21 mouse cellular contexts compared by ENCODE assay signal in the genomic region with DNA sequence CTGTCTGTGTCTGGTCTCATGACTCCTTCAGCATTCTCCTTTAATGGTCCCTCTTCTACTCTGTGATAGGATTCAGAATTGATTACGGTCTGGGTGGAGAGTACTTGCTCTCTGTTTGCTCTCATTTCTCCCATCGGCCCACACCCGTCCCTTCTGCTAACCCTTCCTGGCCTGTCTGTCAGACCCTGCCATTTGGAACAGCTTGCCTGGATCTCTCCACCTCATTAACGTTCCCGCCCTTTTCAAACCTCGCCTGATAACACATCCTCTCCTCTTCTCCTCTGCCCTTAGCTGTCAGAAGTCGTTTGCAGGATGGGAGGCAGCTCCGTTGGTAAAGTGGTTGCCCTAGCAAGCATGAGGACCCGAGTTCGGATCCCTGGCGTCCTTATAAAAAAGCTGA.
DNase-seq lines count a peak whose midpoint lies in the region; ATAC-seq lines count a peak whose summit lies in the region.
"Had no signal": no experiment of that assay in that cellular context is flagged by ENCODE, and none has a peak within 500 bp of the region (broad histone marks: within the 10 kb centered on the region; RNA-seq: fewer than 3 reads in every experiment).

No protein-coding gene starts in this region.

- H3K4me3 ChIP-seq in kidney, embryonic 16.5 days (ENCODE audit: low read length), result no peak overlapping the region
- H3K4me3 ChIP-seq in midbrain, embryonic 13.5 days (replicated peaks), result no peak overlapping the region
- no peak overlapping the region for H3K4me3 ChIP-seq in midbrain, embryonic 16.5 days (ENCODE audit: low read depth, low read length)
- H3K4me3 ChIP-seq in neural tube, embryonic 15.5 days (replicated peaks), result no peak overlapping the region
- H3K4me3 ChIP-seq: embryonic facial prominence, embryonic 10.5 days; gastrocnemius, adult 2 months; heart, embryonic 10.5 days; intestine, embryonic 15.5 days; layer of hippocampus, adult 2 months; myocyte had no signal

- peak; percentile 46; the same call in 1 of the 2 replicates for ATAC-seq in kidney, embryonic 16.5 days (ENCODE audit: low FRiP score, low TSS enrichment)
- peak; percentile 49; the same call in 1 of the 2 replicates for ATAC-seq in midbrain, embryonic 13.5 days
- no peak for ATAC-seq in midbrain, embryonic 16.5 days
- ATAC-seq in neural tube, embryonic 15.5 days (ENCODE audit: low FRiP score), result no peak
- ATAC-seq: activated CD4-positive, CD25-positive, alpha-beta regulatory T cell, adult 4 months; intestine, embryonic 15.5 days had no signal

- 34% methylated on average over 11 of the region's 11 CpGs for WGBS in kidney, embryonic 16.5 days
- 67% methylated on average over 11 of the region's 11 CpGs for WGBS in midbrain, embryonic 13.5 days
- 64% methylated on average over 11 of the region's 11 CpGs for WGBS in midbrain, embryonic 16.5 days
- 63% methylated on average over 11 of the region's 11 CpGs for WGBS in neural tube, embryonic 15.5 days

- no peak overlapping the region for H3K4me2 ChIP-seq in kidney, embryonic 16.5 days (replicated peaks; ENCODE audit: low read depth, low read length)
- no peak overlapping the region for H3K4me2 ChIP-seq in midbrain, embryonic 13.5 days (replicated peaks)
- no peak overlapping the region for H3K4me2 ChIP-seq in midbrain, embryonic 16.5 days (ENCODE audit: low read length)
- H3K4me2 ChIP-seq in neural tube, embryonic 15.5 days, result no peak overlapping the region
- H3K4me2 ChIP-seq: intestine, embryonic 15.5 days had no signal

- H3K27me3 ChIP-seq in kidney, embryonic 16.5 days (ENCODE audit: insufficient read depth, low read length), result no peaks in the 10 kb centered on the region
- no peaks in the 10 kb centered on the region for H3K27me3 ChIP-seq in midbrain, embryonic 13.5 days
- H3K27me3 ChIP-seq in midbrain, embryonic 16.5 days (ENCODE audit: control insufficient read depth, insufficient read depth, low read depth, low read length), result no peaks in the 10 kb centered on the region
- H3K27me3 ChIP-seq in neural tube, embryonic 15.5 days (replicated peaks), result no peaks in the 10 kb centered on the region
- H3K27me3 ChIP-seq: intestine, embryonic 15.5 days had no signal

- H3K9ac ChIP-seq in kidney, embryonic 16.5 days (replicated peaks; ENCODE audit: low read length), result no peak overlapping the region
- no peak overlapping the region for H3K9ac ChIP-seq in midbrain, embryonic 13.5 days (replicated peaks)
- no peak overlapping the region for H3K9ac ChIP-seq in midbrain, embryonic 16.5 days (ENCODE audit: low read depth, low read length)
- no peak overlapping the region for H3K9ac ChIP-seq in neural tube, embryonic 15.5 days (replicated peaks)
- H3K9ac ChIP-seq: intestine, embryonic 15.5 days had no signal

- peak; percentile 39 for DNase-seq in embryo, embryonic 10 days (ENCODE audit: low spot score)
- DNase-seq in embryo, embryonic 11 days, result no peak
- no peak for DNase-seq in kidney, adult 8-10 months
- DNase-seq in spleen, postnatal 36 days (ENCODE audit: low spot score in 2 of 2), result no peak
- DNase-seq: adrenal gland, adult 8-10 months; cerebellum, adult 2 months; cerebellum, postnatal 25 days; gastrocnemius, adult 2 months; kidney, adult 9 months; kidney, postnatal 25 days; thymus, postnatal 36 days had no signal

- H3K4me1 ChIP-seq in kidney, embryonic 16.5 days (ENCODE audit: insufficient read depth, low read length), result peaks cover 4% of the 10 kb centered on the region; the same call in 1 of the 2 replicates
- peaks cover 51% of the 10 kb centered on the region for H3K4me1 ChIP-seq in midbrain, embryonic 13.5 days (replicated peaks)
- H3K4me1 ChIP-seq in midbrain, embryonic 16.5 days (ENCODE audit: control insufficient read depth, insufficient read depth, low read length), result peaks cover 25% of the 10 kb centered on the region
- peaks cover 32% of the 10 kb centered on the region for H3K4me1 ChIP-seq in neural tube, embryonic 15.5 days
- H3K4me1 ChIP-seq: intestine, embryonic 15.5 days had no signal

- H3K9me3 ChIP-seq in kidney, embryonic 16.5 days (ENCODE audit: low read length), result no peaks in the 10 kb centered on the region; the same call in 1 of the 2 replicates
- H3K9me3 ChIP-seq in midbrain, embryonic 13.5 days, result no peaks in the 10 kb centered on the region
- H3K9me3 ChIP-seq in midbrain, embryonic 16.5 days (replicated peaks; ENCODE audit: control insufficient read depth, low read length, poor library complexity, severe bottlenecking), result no peaks in the 10 kb centered on the region
- no peaks in the 10 kb centered on the region for H3K9me3 ChIP-seq in neural tube, embryonic 15.5 days (replicated peaks)
- H3K9me3 ChIP-seq: embryonic facial prominence, embryonic 10.5 days; heart, embryonic 10.5 days; intestine, embryonic 15.5 days had no signal

- H3K36me3 ChIP-seq in kidney, embryonic 16.5 days (ENCODE audit: insufficient read depth, low read length), result no peaks in the 10 kb centered on the region
- peaks cover 6% of the 10 kb centered on the region; the same call in 1 of the 2 replicates for H3K36me3 ChIP-seq in midbrain, embryonic 13.5 days
- peaks cover 3% of the 10 kb centered on the region; the same call in 1 of the 2 replicates for H3K36me3 ChIP-seq in midbrain, embryonic 16.5 days (ENCODE audit: control insufficient read depth, insufficient read depth, low read length)
- no peaks in the 10 kb centered on the region for H3K36me3 ChIP-seq in neural tube, embryonic 15.5 days
- H3K36me3 ChIP-seq: embryonic facial prominence, embryonic 10.5 days; heart, embryonic 10.5 days; intestine, embryonic 15.5 days had no signal

- no peak overlapping the region for H3K27ac ChIP-seq in kidney, embryonic 16.5 days (ENCODE audit: low read length)
- peak overlapping the region; percentile 17; the same call in 1 of the 2 replicates for H3K27ac ChIP-seq in midbrain, embryonic 13.5 days
- H3K27ac ChIP-seq in midbrain, embryonic 16.5 days (ENCODE audit: low read length), result no peak overlapping the region
- 0 out of 2 replicates have a peak overlapping the region, but pooled peaks have one; percentile 3 for H3K27ac ChIP-seq in neural tube, embryonic 15.5 days (replicated peaks)
- H3K27ac ChIP-seq: embryonic facial prominence, embryonic 10.5 days; gastrocnemius, adult 2 months; heart, embryonic 10.5 days; intestine, embryonic 15.5 days; layer of hippocampus, adult 2 months had no signal

Comparison
In these comparisons a context has a peak if more than half of its experiments do, and no peak if none do; other contexts are left out.
1. ATAC-seq: peak in kidney, embryonic 16.5 days (single experiment) and midbrain, embryonic 13.5 days (single experiment); none in midbrain, embryonic 16.5 days (single experiment) and neural tube, embryonic 15.5 days (single experiment).
2. H3K27ac ChIP-seq: peak in midbrain, embryonic 13.5 days (single experiment) and neural tube, embryonic 15.5 days (single experiment); none in kidney, embryonic 16.5 days (single experiment) and midbrain, embryonic 16.5 days (single experiment).